Mouse (Mus musculus): ENCODE measurements around the gene 1500009C09Rik. TPM values are rescaled to one million over a fixed set of nuclear protein-coding genes. Genes with fewer than 3 reads are reported as not detected.

1500009C09Rik gene
- total and polyA plus RNA-seq, 3 experiments = not detected

DNA sequence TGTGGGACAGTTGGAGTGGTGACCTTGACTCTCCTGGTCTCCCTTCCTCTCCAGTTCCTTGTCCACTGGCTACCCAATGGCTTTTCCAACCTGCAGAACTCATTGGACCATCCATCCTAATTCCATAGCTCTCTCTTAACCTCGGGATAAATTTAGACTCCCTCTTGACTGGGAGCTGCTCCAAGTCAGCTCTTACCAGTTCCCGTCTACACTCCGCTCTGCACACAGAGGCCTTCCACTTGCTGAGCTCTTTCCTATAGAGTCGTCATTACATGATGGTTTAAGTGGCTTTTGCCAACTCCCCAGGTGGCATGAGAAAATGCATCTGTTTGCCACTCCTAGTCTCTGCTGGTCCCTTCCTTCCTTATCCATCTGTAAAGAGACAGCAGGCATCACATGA lies 28.4 kb downstream of the 1500009C09Rik start:
- TF ChIP-seq JUN (IDR thresholded peaks at IDR 0.05; ENCODE audit: insufficient read depth, low read depth, low read length) = no peak
- no peak for TF ChIP-seq KAT2A (IDR thresholded peaks at IDR 0.05; ENCODE audit: insufficient replicate concordance, low read length)
- no peak for TF ChIP-seq ZC3H11A (IDR thresholded peaks at IDR 0.05; ENCODE audit: low read depth, low read length)
- TF ChIP-seq MAFK (IDR thresholded peaks at IDR 0.05; ENCODE audit: insufficient replicate concordance, low read length) = no peak
- TF ChIP-seq JUND (conservative IDR thresholded peaks at IDR 0.05; ENCODE audit: low read depth, low read length) = no peak
- TF ChIP-seq TBP (conservative IDR thresholded peaks at IDR 0.05; ENCODE audit: low read depth, low read length) = no peak
- no peak for TF ChIP-seq USF1 (IDR thresholded peaks at IDR 0.05; ENCODE audit: low read depth, low read length)
- DNase-seq (ENCODE audit: extremely low read depth) = no peak
- Histone ChIP-seq H3K9me3 (replicated peaks; ENCODE audit: low read length) (peaks cover 5% of the 10 kb centered on the region), H3K79me2 (replicated peaks; ENCODE audit: control insufficient read depth, extremely low read depth, insufficient read depth, poor library complexity, severe bottlenecking) (no peaks in the 10 kb centered on the region), H3K27ac (ENCODE audit: insufficient read depth, low read depth) (no peak overlapping the region), H3K4me1 (ENCODE audit: control insufficient read depth in 1 of 2, insufficient read depth in 2 of 2) (peaks cover under 1 to 5% of the 10 kb centered on the region in 2 experiments; a peak in 2 of 4 replicates), H3K9ac (ENCODE audit: insufficient read depth, low read depth) (no peak overlapping the region), H3K36me3 (replicated peaks in 1 of 2; ENCODE audit: control insufficient read depth in 1 of 2, insufficient read depth in 1 of 2, low read length in 1 of 2) (no peaks in the 10 kb centered on the region), H3K27me3 (replicated peaks) (peaks cover 68% of the 10 kb centered on the region), H3K4me2 (ENCODE audit: insufficient read depth, low read depth, poor library complexity, severe bottlenecking) (no peak overlapping the region), H3K4me3 (replicated peaks in 1 of 3; ENCODE audit: low read depth in 2 of 3, low read length in 2 of 3, poor library complexity in 1 of 3) (no peak overlapping the region)
- in situ Hi-C loops (cut with MboI; ENCODE audit: low pct_ligation_motif_present, low pct_unique_long_range_greater_than_20kb, low sequenced_read_pairs) (loop anchor here (25.0 kb wide), 1 partner anchor 507 kb away; the partner anchor contains the start of gene Cyp2d26), dilution Hi-C loops (cut with MboI; ENCODE audit: extremely low pct_ligation_motif_present, extremely low pct_unique_long_range_greater_than_20kb, low sequenced_read_pairs) (no loop called here)

DNA sequence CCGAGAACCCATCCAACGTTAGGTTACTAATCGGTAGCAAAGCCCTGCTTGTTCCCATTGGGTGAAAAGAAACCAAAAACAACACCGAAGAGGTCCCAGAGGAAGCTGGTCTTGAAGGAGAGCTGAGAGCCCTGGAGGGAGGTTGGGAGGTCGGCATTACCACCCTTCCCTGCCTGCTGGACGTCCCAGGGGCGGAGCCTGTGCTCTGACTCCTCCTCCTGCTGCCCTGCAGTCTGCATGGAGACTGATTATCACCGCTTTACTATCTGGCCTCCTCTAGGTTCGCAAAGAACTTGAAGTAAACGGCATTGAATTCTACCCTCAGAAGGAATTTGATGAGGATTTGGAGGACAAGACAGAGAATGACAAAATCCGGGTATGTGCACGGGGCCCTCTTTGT lies 34.0 kb downstream of the 1500009C09Rik start:
- Histone ChIP-seq H3K4me3 (replicated peaks in 1 of 3; ENCODE audit: low read depth in 2 of 3, low read length in 2 of 3, poor library complexity in 1 of 3) (no peak overlapping the region), H3K27ac (ENCODE audit: insufficient read depth, low read depth) (no peak overlapping the region), H3K79me2 (replicated peaks; ENCODE audit: control insufficient read depth, extremely low read depth, insufficient read depth, poor library complexity, severe bottlenecking) (no peaks in the 10 kb centered on the region), H3K36me3 (replicated peaks in 1 of 2; ENCODE audit: control insufficient read depth in 1 of 2, insufficient read depth in 1 of 2, low read length in 1 of 2) (no peaks in the 10 kb centered on the region), H3K9ac (ENCODE audit: insufficient read depth, low read depth) (no peak overlapping the region), H3K4me1 (ENCODE audit: control insufficient read depth in 1 of 2, insufficient read depth in 2 of 2) (peaks cover 0 to 3% of the 10 kb centered on the region in 2 experiments; a peak in 2 of 4 replicates), H3K4me2 (ENCODE audit: insufficient read depth, low read depth, poor library complexity, severe bottlenecking) (no peak overlapping the region), H3K9me3 (replicated peaks; ENCODE audit: low read length) (peaks cover 5% of the 10 kb centered on the region), H3K27me3 (replicated peaks) (peaks cover 62% of the 10 kb centered on the region)
- in situ Hi-C loops (cut with MboI; ENCODE audit: low pct_ligation_motif_present, low pct_unique_long_range_greater_than_20kb, low sequenced_read_pairs) = loop anchor here (25.0 kb wide), 1 partner anchor 501 kb away; the partner anchor contains the start of gene Cyp2d26
- DNase-seq (ENCODE audit: extremely low read depth) = no peak
- dilution Hi-C loops (cut with MboI; ENCODE audit: extremely low pct_ligation_motif_present, extremely low pct_unique_long_range_greater_than_20kb, low sequenced_read_pairs) = no loop called here
- TF ChIP-seq JUN (IDR thresholded peaks at IDR 0.05; ENCODE audit: insufficient read depth, low read depth, low read length) = no peak
- TF ChIP-seq RAD21 (IDR thresholded peaks at IDR 0.05; ENCODE audit: low read depth, low read length) = no peak
- TF ChIP-seq MXI1 (IDR thresholded peaks at IDR 0.05; ENCODE audit: low read depth, low read length) = no peak
- no peak for TF ChIP-seq POLR2A (IDR thresholded peaks at IDR 0.05; ENCODE audit: low read depth, low read length)
- TF ChIP-seq ELF1 (IDR thresholded peaks at IDR 0.05; ENCODE audit: low read depth, low read length) = no peak
- TF ChIP-seq CHD1 (IDR thresholded peaks at IDR 0.05; ENCODE audit: low read depth, low read length) = no peak
- no peak for TF ChIP-seq GABPA (IDR thresholded peaks at IDR 0.05; ENCODE audit: insufficient replicate concordance, low read depth, low read length)
- no peak for TF ChIP-seq MAX (IDR thresholded peaks at IDR 0.05; ENCODE audit: low read length)
- no peak for TF ChIP-seq CTCF (conservative IDR thresholded peaks at IDR 0.05 in 1 of 2, IDR thresholded peaks at IDR 0.05 in 1 of 2; ENCODE audit: low read depth in 2 of 2, low read length in 2 of 2)
- no peak for TF ChIP-seq ZC3H11A (IDR thresholded peaks at IDR 0.05; ENCODE audit: low read depth, low read length)
- no peak for TF ChIP-seq E2F4 (IDR thresholded peaks at IDR 0.05; ENCODE audit: insufficient replicate concordance, low read depth, low read length)
